Mouse (Mus musculus) R1 (cell line): ENCODE measurements around the gene Gm28827.
"Not testable (repeated sequence)": the region's sequence is repeated elsewhere in the genome, so short reads cannot be mapped to it uniquely, and the experiment has no call there.

Experiments
- DNase-seq: peaks from one replicate; pipeline ENCODE4 v3.0.0-alpha.2; 2018; ENCODE audit warnings: low read depth, low spot score

Gm28827 gene

DNA sequence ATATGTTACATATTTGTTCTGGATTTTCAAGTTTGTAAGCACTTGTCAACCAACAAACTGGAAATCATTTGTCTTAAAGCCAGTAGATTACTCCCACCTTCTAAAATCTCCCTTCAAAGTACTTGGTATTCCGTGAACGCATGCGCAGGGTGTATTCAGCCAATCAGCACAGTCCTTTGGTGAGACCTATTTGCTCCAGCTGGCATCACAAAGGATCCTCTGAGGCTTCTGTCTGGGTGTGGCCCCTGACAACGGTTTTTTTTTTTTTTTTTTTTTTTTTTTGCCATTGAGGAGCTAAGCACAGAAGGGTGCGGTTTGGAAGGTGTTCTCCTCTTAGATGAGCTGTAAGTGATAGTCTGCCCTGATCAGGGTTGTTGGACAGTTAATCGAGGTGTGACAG, at the start of gene Gm28827:
Gene Gm28827, plus strand, starts transcription at position 301 of the 400 bp plus-strand sequence.
- not testable (repeated sequence) for DNase-seq
